In genomic region chr7:65782024-65782423, GRCm38 (mm10) we compare ENCODE assay signal across 11 mouse cellular contexts.
DNase-seq lines count a peak whose midpoint lies in the region; ATAC-seq lines count a peak whose summit lies in the region.
"Had no signal": no experiment of that assay in that cellular context is flagged by ENCODE, and none has a peak within 500 bp of the region (broad histone marks: within the 10 kb centered on the region; RNA-seq: fewer than 3 reads in every experiment).

No protein-coding gene starts in this region.

- H3K9ac ChIP-seq in limb, embryonic 13.5 days: no peak overlapping the region
- H3K9ac ChIP-seq: neural tube, embryonic 13.5 days had no signal

- H3K27me3 ChIP-seq in heart, embryonic 10.5 days (ENCODE audit: insufficient read depth, poor library complexity, severe bottlenecking): peaks cover 12% of the 10 kb centered on the region; the same call in 1 of the 2 replicates
- no peaks in the 10 kb centered on the region for H3K27me3 ChIP-seq in limb, embryonic 13.5 days

- no peak overlapping the region for H3K4me3 ChIP-seq in heart, embryonic 10.5 days
- H3K4me3 ChIP-seq in limb, embryonic 13.5 days: no peak overlapping the region
- H3K4me3 ChIP-seq: neural tube, embryonic 13.5 days had no signal

- no peak overlapping the region for H3K27ac ChIP-seq in heart, embryonic 10.5 days
- H3K27ac ChIP-seq in limb, embryonic 13.5 days: peak overlapping the region; percentile 52; the same call in 1 of the 2 replicates
- H3K27ac ChIP-seq: kidney, postnatal 0 days; neural tube, embryonic 13.5 days had no signal

- peak; percentile 35 to 72 for DNase-seq in adrenal gland, adult (ENCODE audit: inconsistent age in 2 of 2, low spot score in 1 of 2)
- DNase-seq in adrenal gland, postnatal 25 days: no peak
- DNase-seq in heart, adult 9 months (ENCODE audit: low spot score in 2 of 2): peak; percentile 19 to 39
- DNase-seq in heart, embryonic 10.5 days (ENCODE audit: low spot score): no peak
- DNase-seq in adrenal gland, postnatal 36 days: peak; percentile 42 to 65
- DNase-seq in cerebellum, postnatal 10 days: no peak
- DNase-seq in layer of hippocampus, adult 18-20 months (ENCODE audit: low spot score in 2 of 2): no peak
- DNase-seq: left cerebral cortex, postnatal 4 days had no signal

- H3K36me3 ChIP-seq in heart, embryonic 10.5 days: no peaks in the 10 kb centered on the region
- H3K36me3 ChIP-seq in limb, embryonic 13.5 days: no peaks in the 10 kb centered on the region
- H3K36me3 ChIP-seq: neural tube, embryonic 13.5 days had no signal

- 78% methylated on average over 7 of the region's 7 CpGs for WGBS in heart, embryonic 10.5 days
- 77% methylated on average over 7 of the region's 7 CpGs for WGBS in limb, embryonic 13.5 days

- no peak for ATAC-seq in limb, embryonic 13.5 days (ENCODE audit: low FRiP score, low read depth)

- H3K4me2 ChIP-seq in limb, embryonic 13.5 days (replicated peaks): 0 out of 2 replicates have a peak overlapping the region, but pooled peaks have one; percentile 44
- H3K4me2 ChIP-seq: neural tube, embryonic 13.5 days had no signal

- H3K9me3 ChIP-seq in heart, embryonic 10.5 days: no peaks in the 10 kb centered on the region
- H3K9me3 ChIP-seq in limb, embryonic 13.5 days: no peaks in the 10 kb centered on the region
- H3K9me3 ChIP-seq: neural tube, embryonic 13.5 days had no signal

- no peaks in the 10 kb centered on the region for H3K4me1 ChIP-seq in heart, embryonic 10.5 days
- peaks cover 42% of the 10 kb centered on the region for H3K4me1 ChIP-seq in limb, embryonic 13.5 days

Comparison
In these comparisons a context has a peak if more than half of its experiments do, and no peak if none do; other contexts are left out.
1. DNase-seq: peak in adrenal gland, adult (2 of 2), heart, adult 9 months (2 of 2) and adrenal gland, postnatal 36 days (2 of 2); none in adrenal gland, postnatal 25 days (single experiment), heart, embryonic 10.5 days (single experiment), cerebellum, postnatal 10 days (0 of 2) and layer of hippocampus, adult 18-20 months (0 of 2).